Mouse (Mus musculus): ENCODE data around the gene BC024978. TPM values are rescaled to one million over a fixed set of nuclear protein-coding genes. Genes with fewer than 3 reads are reported as not detected.
A peak's percentile ranks its signal among the peaks of the same experiment; 100 is the strongest.

Gene BC024978
- polyA plus RNA-seq, 1 experiment from 2014 or later = 3.5 TPM

GRCm38 (mm10) chr7:27165007-27165655, 30.4 kb upstream of the BC024978 start:
- no peaks in the 10 kb centered on the region for H3K27me3 ChIP-seq (ENCODE audit: low read depth, poor library complexity, severe bottlenecking)
- H3K4me1 ChIP-seq = peaks cover 64% of the 10 kb centered on the region
- DNase-seq (ENCODE audit: low spot score) = no peak
- WGBS = 83% methylated on average over 23 of the region's 23 CpGs
- no peaks in the 10 kb centered on the region for H3K9me3 ChIP-seq (replicated peaks)
- peaks cover 55% of the 10 kb centered on the region for H3K36me3 ChIP-seq
- H3K4me3 ChIP-seq = peak overlapping the region; percentile 86
- peak overlapping the region; percentile 98 for H3K27ac ChIP-seq (replicated peaks)

- 8% methylated on average over 8 of the region's 8 CpGs for WGBS
Observed at GRCm38 (mm10) chr7:27165696-27166095, 29.9 kb upstream of the BC024978 start.

GRCm38 (mm10) chr7:27166229-27166613, 29.4 kb upstream of the BC024978 start:
- no peaks in the 10 kb centered on the region for H3K9me3 ChIP-seq (replicated peaks)
- H3K4me3 ChIP-seq = peak overlapping the region; percentile 86
- DNase-seq (ENCODE audit: low spot score) = peak; percentile 87
- H3K27ac ChIP-seq (replicated peaks) = peak overlapping the region; percentile 98
- H3K36me3 ChIP-seq = peaks cover 53% of the 10 kb centered on the region
- no peaks in the 10 kb centered on the region for H3K27me3 ChIP-seq (ENCODE audit: low read depth, poor library complexity, severe bottlenecking)
- H3K4me1 ChIP-seq = peaks cover 54% of the 10 kb centered on the region
- WGBS = 1% methylated on average over 38 of the region's 43 CpGs

More at GRCm38 (mm10) chr7:27165696-27166095, 29.9 kb upstream of the BC024978 start:
- H3K27me3 ChIP-seq (ENCODE audit: low read depth, poor library complexity, severe bottlenecking) = no peaks in the 10 kb centered on the region
- peaks cover 53% of the 10 kb centered on the region for H3K36me3 ChIP-seq
- peaks cover 58% of the 10 kb centered on the region for H3K4me1 ChIP-seq
- H3K27ac ChIP-seq (replicated peaks) = peak overlapping the region; percentile 98
- H3K4me3 ChIP-seq = peak overlapping the region; percentile 86
- DNase-seq (ENCODE audit: low spot score) = no peak
- no peaks in the 10 kb centered on the region for H3K9me3 ChIP-seq (replicated peaks)

GRCm38 (mm10) chr7:27166614-27167474, 28.7 kb upstream of the BC024978 start, which contains the start of gene Egln2:
TSS of gene Egln2 (minus strand) at chr7:27166802.
- Histone ChIP-seq H3K27me3 (ENCODE audit: low read depth, poor library complexity, severe bottlenecking) (no peaks in the 10 kb centered on the region), H3K9me3 (replicated peaks) (no peaks in the 10 kb centered on the region), H3K4me3 (peak within 1 kb of the TSS; percentile 86), H3K36me3 (peaks cover 55% of the 10 kb centered on the region), H3K4me1 (peaks cover 48% of the 10 kb centered on the region), H3K27ac (replicated peaks) (peak within 1 kb of the TSS; percentile 98)
- DNase-seq (ENCODE audit: low spot score) = peak; percentile 96
- 2% methylated on average over 61 of the region's 61 CpGs for WGBS

- peaks cover 41% of the 10 kb centered on the region for H3K4me1 ChIP-seq
- no peaks in the 10 kb centered on the region for H3K27me3 ChIP-seq (ENCODE audit: low read depth, poor library complexity, severe bottlenecking)
- DNase-seq (ENCODE audit: low spot score) = no peak
- peaks cover 55% of the 10 kb centered on the region for H3K36me3 ChIP-seq
- H3K9me3 ChIP-seq (replicated peaks) = no peaks in the 10 kb centered on the region
- 81% methylated on average over 11 of the region's 11 CpGs for WGBS
- peak overlapping the region; percentile 86 for H3K4me3 ChIP-seq
- peak overlapping the region; percentile 98 for H3K27ac ChIP-seq (replicated peaks)
Observed at GRCm38 (mm10) chr7:27167475-27168094, 28.0 kb upstream of the BC024978 start.

GRCm38 (mm10) chr7:27168371-27168770, 27.2 kb upstream of the BC024978 start:
- no peaks in the 10 kb centered on the region for H3K9me3 ChIP-seq (replicated peaks)
- WGBS = 94% methylated on average over 5 of the region's 5 CpGs
- peaks cover 53% of the 10 kb centered on the region for H3K36me3 ChIP-seq
- peaks cover 33% of the 10 kb centered on the region for H3K4me1 ChIP-seq
- H3K4me3 ChIP-seq = no peak overlapping the region
- DNase-seq (ENCODE audit: low spot score) = no peak
- no peak overlapping the region for H3K27ac ChIP-seq (replicated peaks)
- H3K27me3 ChIP-seq (ENCODE audit: low read depth, poor library complexity, severe bottlenecking) = no peaks in the 10 kb centered on the region

GRCm38 (mm10) chr7:27170981-27171380, 24.6 kb upstream of the BC024978 start:
- Histone ChIP-seq H3K27ac (replicated peaks) (no peak overlapping the region), H3K4me3 (no peak overlapping the region), H3K27me3 (ENCODE audit: low read depth, poor library complexity, severe bottlenecking) (no peaks in the 10 kb centered on the region), H3K4me1 (peaks cover 9% of the 10 kb centered on the region), H3K9me3 (replicated peaks) (no peaks in the 10 kb centered on the region), H3K36me3 (peaks cover 55% of the 10 kb centered on the region)
- DNase-seq (ENCODE audit: low spot score) = no peak
- WGBS = 89% methylated on average over 3 of the region's 3 CpGs

- H3K9me3 ChIP-seq (replicated peaks) = 0 out of 2 replicates have a peak, but pooled peaks cover 3% of the 10 kb centered on the region
- no peak overlapping the region for H3K27ac ChIP-seq (replicated peaks)
- no peak for DNase-seq (ENCODE audit: low spot score)
- 96% methylated on average over 15 of the region's 15 CpGs for WGBS
- H3K27me3 ChIP-seq (ENCODE audit: low read depth, poor library complexity, severe bottlenecking) = no peaks in the 10 kb centered on the region
- H3K4me3 ChIP-seq = no peak overlapping the region
- peaks cover 12% of the 10 kb centered on the region; the same call in 1 of the 2 replicates for H3K4me1 ChIP-seq
- peaks cover 49% of the 10 kb centered on the region for H3K36me3 ChIP-seq
Observed at GRCm38 (mm10) chr7:27174496-27174895, 21.1 kb upstream of the BC024978 start.

GRCm38 (mm10) chr7:27174896-27175295, 20.7 kb upstream of the BC024978 start:
- Histone ChIP-seq H3K27me3 (ENCODE audit: low read depth, poor library complexity, severe bottlenecking) (no peaks in the 10 kb centered on the region), H3K9me3 (replicated peaks) (0 out of 2 replicates have a peak, but pooled peaks cover 3% of the 10 kb centered on the region), H3K36me3 (peaks cover 49% of the 10 kb centered on the region), H3K27ac (replicated peaks) (no peak overlapping the region), H3K4me3 (no peak overlapping the region), H3K4me1 (peaks cover 16% of the 10 kb centered on the region)
- DNase-seq (ENCODE audit: low spot score) = no peak
- 94% methylated on average over 7 of the region's 7 CpGs for WGBS

GRCm38 (mm10) chr7:27177942-27178323, 17.6 kb upstream of the BC024978 start:
- WGBS = 30% methylated on average over 4 of the region's 4 CpGs
- peak overlapping the region; percentile 78 for H3K4me3 ChIP-seq
- H3K36me3 ChIP-seq = peaks cover 30% of the 10 kb centered on the region
- H3K9me3 ChIP-seq (replicated peaks) = 0 out of 2 replicates have a peak, but pooled peaks cover 3% of the 10 kb centered on the region
- H3K4me1 ChIP-seq = peaks cover 26% of the 10 kb centered on the region
- no peak for DNase-seq (ENCODE audit: low spot score)
- no peaks in the 10 kb centered on the region for H3K27me3 ChIP-seq (ENCODE audit: low read depth, poor library complexity, severe bottlenecking)
- H3K27ac ChIP-seq (replicated peaks) = peak overlapping the region; percentile 89

- 0% methylated on average over 53 of the region's 53 CpGs for WGBS
Observed at GRCm38 (mm10) chr7:27178324-27179216, 17.0 kb upstream of the BC024978 start, which contains the start of gene Rab4b. TSS of gene Rab4b (minus strand) at chr7:27178896.

More at GRCm38 (mm10) chr7:27178324-27179216, 17.0 kb upstream of the BC024978 start, which contains the start of gene Rab4b:
- peaks cover 26% of the 10 kb centered on the region for H3K4me1 ChIP-seq
- H3K27ac ChIP-seq (replicated peaks) = peak within 1 kb of the TSS; percentile 89
- peak; percentile 100 for DNase-seq (ENCODE audit: low spot score)
- no peaks in the 10 kb centered on the region for H3K27me3 ChIP-seq (ENCODE audit: low read depth, poor library complexity, severe bottlenecking)
- peaks cover 33% of the 10 kb centered on the region for H3K36me3 ChIP-seq
- H3K4me3 ChIP-seq = peak within 1 kb of the TSS; percentile 78
- H3K9me3 ChIP-seq (replicated peaks) = 0 out of 2 replicates have a peak, but pooled peaks cover 3% of the 10 kb centered on the region

Data from midbrain, embryonic 10.5 days (tissue).